Mouse (Mus musculus) liver, postnatal 0 days (tissue): ENCODE measurements around the gene Adora2b.

ENCODE experiments used
- CTCF ChIP-seq: sonication (generic); IDR thresholded peaks from 2 replicates; pipeline ENCODE4 v1.5.1; 2016; ENCODE audit warnings: antibody characterized with exemption, low read depth
- EP300 ChIP-seq: IDR thresholded peaks from 2 replicates; pipeline ENCODE4 v1.6.1; 2016; ENCODE audit warnings: antibody characterized with exemption, low read depth, mild to moderate bottlenecking

DNA sequence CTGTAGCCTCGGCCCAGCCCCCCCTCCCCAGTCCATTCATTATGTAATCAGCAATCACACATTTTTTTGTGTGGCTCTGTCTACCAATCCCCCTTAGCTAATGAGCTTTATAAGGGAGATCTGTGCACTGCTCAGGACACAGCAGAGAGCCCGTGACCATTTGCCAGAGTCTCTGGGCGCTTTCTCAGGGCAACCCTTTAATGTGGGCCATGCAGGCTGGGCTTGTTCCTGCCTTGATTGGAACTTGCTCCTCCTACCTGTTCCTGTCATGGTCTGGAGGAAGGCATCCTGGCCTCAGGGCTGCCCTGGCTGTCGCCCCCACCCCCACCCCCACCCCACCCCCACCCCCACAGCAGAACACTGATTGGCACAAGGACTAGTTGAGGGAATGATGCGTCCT is 10.4 kb downstream of the Adora2b start:
- no peak for TF ChIP-seq CTCF
- no peak for TF ChIP-seq EP300
